Mouse (Mus musculus): ENCODE measurements around the gene Kdf1. TPM values are rescaled to one million over a fixed set of nuclear protein-coding genes. Genes with fewer than 3 reads are reported as not detected.

Gene Kdf1
- total RNA-seq (2021) = not detected

GRCm38 (mm10) chr4:133518601-133519368 is at the start of gene Kdf1:
Gene Kdf1, plus strand, starts transcription at chr4:133518963.
- no peak for DNase-seq (ENCODE audit: low spot score)
- intact Hi-C loops (cut with DNase I) = no loop called here

GRCm38 (mm10) chr4:133469122-133469521 is 49.6 kb upstream of the Kdf1 start:
- DNase-seq (ENCODE audit: low spot score) = no peak
- intact Hi-C loops (cut with DNase I) = no loop called here

- no peak for DNase-seq (ENCODE audit: low spot score)
- intact Hi-C loops (cut with DNase I) = no loop called here
These were observed 47.5 kb upstream of the Kdf1 start for GRCm38 (mm10) chr4:133471135-133471821.

DNA sequence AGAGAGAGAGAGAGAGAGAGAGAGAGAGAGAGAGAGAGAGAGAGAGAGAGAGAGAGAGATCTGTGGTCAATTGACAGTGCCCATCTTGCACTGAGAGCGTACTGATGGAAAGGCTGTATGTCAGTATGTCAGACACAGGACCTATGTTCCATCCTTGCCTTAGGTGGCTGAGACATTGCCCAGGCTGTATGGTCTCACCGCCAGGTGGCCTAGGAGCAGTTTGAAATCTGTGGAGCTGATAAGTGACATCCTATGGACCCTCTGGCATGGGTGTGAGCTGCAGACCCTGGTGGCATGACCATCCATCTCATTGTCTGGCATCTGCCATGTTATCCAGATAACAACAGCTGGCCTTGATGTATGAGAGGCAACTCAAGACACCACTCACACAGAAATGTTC is 44.9 kb upstream of the Kdf1 start:
- no peak for DNase-seq (ENCODE audit: low spot score)
- intact Hi-C loops (cut with DNase I) = no loop called here

GRCm38 (mm10) chr4:133479458-133480184 is 39.1 kb upstream of the Kdf1 start, which contains the start of gene Tent5b:
Gene Tent5b, plus strand, starts transcription at chr4:133480132.
- intact Hi-C loops (cut with DNase I) = loop anchor here (2.0 kb wide), 2 partner anchors 15 to 33 kb away; no protein-coding TSS in a partner anchor
- DNase-seq (ENCODE audit: low spot score) = peak; percentile 97

DNA sequence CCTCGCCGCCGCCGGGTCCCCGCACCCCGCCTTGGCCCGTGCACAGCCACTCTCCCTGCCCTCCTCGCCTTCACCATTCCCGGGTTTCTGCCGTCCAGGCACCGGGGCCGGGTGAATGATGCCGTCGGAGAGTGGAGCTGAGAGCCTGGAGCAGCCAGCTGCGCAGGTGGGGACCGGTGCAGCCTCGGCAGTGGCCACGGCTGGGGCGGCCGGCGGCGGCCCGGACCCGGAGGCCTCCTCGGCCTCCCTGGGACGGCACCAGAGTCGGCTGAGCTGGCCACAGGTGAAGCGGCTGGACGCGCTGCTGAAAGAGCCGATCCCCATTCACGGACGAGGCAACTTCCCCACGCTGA is 38.6 kb upstream of the Kdf1 start:
- intact Hi-C loops (cut with DNase I) = no loop called here
- no peak for DNase-seq (ENCODE audit: low spot score)

GRCm38 (mm10) chr4:133480754-133481153 is 38.0 kb upstream of the Kdf1 start:
- intact Hi-C loops (cut with DNase I) = no loop called here
- DNase-seq (ENCODE audit: low spot score) = no peak

GRCm38 (mm10) chr4:133481488-133481887 is 37.3 kb upstream of the Kdf1 start:
- DNase-seq (ENCODE audit: low spot score) = no peak
- intact Hi-C loops (cut with DNase I) = no loop called here

- intact Hi-C loops (cut with DNase I) = no loop called here
- no peak for DNase-seq (ENCODE audit: low spot score)
These were observed 36.3 kb upstream of the Kdf1 start for GRCm38 (mm10) chr4:133482479-133482878.

GRCm38 (mm10) chr4:133484266-133485025 is 34.3 kb upstream of the Kdf1 start:
- intact Hi-C loops (cut with DNase I) = no loop called here
- no peak for DNase-seq (ENCODE audit: low spot score)

- no peak for DNase-seq (ENCODE audit: low spot score)
- intact Hi-C loops (cut with DNase I) = no loop called here
These were observed 32.9 kb upstream of the Kdf1 start for GRCm38 (mm10) chr4:133485691-133486425.

- intact Hi-C loops (cut with DNase I) = no loop called here
- DNase-seq (ENCODE audit: low spot score) = no peak
These were observed 31.9 kb upstream of the Kdf1 start for GRCm38 (mm10) chr4:133486673-133487357.

DNA sequence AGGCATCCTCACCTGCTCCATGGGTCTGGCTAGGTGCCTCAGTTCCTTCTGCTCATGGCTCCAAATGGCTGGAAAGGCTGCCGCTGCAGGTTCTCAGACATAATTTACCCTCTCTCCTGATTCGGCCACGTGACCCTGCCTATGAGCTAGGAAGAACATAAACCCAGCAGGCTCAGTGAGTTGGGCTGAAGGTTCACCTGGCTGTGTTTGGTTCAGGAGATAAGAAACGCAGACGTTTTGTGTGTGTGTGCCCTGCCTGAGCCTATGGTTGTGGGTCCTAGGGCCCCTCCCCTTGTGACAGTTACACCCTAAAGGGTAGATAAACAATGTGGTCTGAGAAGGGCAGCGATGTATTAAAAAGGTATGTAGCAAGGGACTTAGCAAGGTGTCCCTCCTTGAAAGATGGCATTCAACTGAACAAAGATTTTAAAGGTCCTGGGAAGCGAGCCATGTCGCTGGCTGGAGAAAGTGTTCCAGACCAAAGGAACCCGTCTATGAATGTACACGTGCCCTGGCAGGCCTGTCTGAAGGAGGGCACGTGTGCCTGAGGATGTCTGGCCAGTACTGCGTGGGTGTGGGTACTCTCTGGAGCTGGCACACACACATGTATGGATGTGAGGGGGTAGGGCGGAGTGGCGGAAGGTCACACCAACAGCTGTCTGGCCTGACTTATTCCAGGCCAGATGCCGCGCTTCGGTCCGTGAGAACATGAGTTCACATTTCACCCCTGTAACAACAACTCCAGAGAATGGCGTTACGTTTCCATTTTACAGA is 30.0 kb upstream of the Kdf1 start:
- intact Hi-C loops (cut with DNase I) = no loop called here
- no peak for DNase-seq (ENCODE audit: low spot score)

DNA sequence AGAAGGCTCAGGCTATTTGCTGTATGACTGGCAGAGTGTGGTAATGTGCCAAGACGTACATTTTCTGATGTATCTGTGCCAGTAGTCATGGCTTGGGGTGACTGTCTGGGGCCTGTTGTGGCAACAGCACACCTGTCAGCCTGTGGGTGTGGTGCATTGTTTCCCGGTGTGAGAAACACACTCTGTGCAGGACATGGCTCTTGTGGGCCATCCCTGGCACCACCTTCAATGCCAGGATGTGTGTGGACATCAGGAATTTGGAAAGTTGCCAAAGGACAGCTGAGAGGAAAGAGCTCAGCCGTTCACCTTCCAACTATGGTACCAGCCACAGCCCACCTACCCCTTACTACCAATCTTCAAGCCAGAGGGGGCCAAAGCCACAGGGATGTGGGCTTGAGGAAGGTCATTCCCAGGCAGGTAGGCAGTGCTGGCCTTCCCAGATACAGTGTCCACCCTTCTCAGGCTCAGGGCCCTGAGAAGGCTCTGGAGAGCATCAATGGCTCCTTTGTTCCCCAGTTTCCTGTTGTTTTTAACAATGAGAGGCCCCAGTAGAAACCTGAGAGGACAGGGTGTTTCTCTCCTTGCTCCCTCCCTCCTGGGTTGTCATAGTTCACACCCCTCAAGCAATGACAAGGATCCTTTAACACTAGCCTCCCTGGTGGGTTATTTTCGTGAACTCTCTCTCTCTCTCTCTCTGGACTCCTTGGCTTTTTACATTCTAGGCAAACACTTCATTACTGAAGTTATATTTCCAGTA is 29.1 kb upstream of the Kdf1 start:
- no peak for DNase-seq (ENCODE audit: low spot score)
- intact Hi-C loops (cut with DNase I) = no loop called here

GRCm38 (mm10) chr4:133491800-133492199 is 27.0 kb upstream of the Kdf1 start:
- intact Hi-C loops (cut with DNase I) = no loop called here
- DNase-seq (ENCODE audit: low spot score) = peak; percentile 52

- intact Hi-C loops (cut with DNase I) = loop anchor here (2.0 kb wide), 2 partner anchors 15 to 69 kb away; no protein-coding TSS in a partner anchor
- DNase-seq (ENCODE audit: low spot score) = no peak
These were observed 24.9 kb upstream of the Kdf1 start for GRCm38 (mm10) chr4:133493895-133494294.

GRCm38 (mm10) chr4:133494432-133494831 is 24.3 kb upstream of the Kdf1 start:
- intact Hi-C loops (cut with DNase I) = loop anchor here (2.0 kb wide), 2 partner anchors 16 to 70 kb away; no protein-coding TSS in a partner anchor
- DNase-seq (ENCODE audit: low spot score) = peak; percentile 76
